Mouse (Mus musculus): ENCODE measurements around the gene Chmp4b.

- TF ChIP-seq EP300 (IDR thresholded peaks at IDR 0.05; ENCODE audit: low read depth), result no peak
- TF ChIP-seq CTCF (IDR thresholded peaks at IDR 0.05; ENCODE audit: low read depth), result no peak
Measured at GRCm38 (mm10) chr2:154651363-154651762, at the start of gene Chmp4b.
